8 mouse cellular contexts compared by ENCODE assay signal in the genomic region with DNA sequence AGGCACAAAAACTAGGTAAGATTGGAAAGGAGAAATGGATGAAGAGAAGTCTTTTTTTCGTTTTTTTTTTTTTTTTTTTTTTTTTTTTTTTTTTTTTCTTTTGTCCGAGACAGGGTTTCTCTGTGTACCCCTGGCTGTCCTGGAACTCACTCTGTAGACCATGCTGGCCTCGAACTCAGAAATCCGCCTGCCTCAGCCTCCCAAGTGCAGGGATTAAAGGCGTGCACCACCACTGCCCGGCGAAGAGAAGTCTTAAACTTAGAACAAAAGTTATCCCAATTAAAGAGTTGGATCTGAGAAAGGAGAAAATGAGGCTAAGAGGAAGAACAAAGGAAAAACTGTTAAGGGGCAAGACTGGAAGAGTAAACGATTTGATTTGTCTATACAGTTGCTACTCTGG. TPM values are rescaled to one million over a fixed set of nuclear protein-coding genes. Genes with fewer than 3 reads are reported as not detected.
A peak's percentile ranks its signal among the peaks of the same experiment; 100 is the strongest.
DNase-seq lines count a peak whose midpoint lies in the region; ATAC-seq and TF ChIP-seq lines count a peak whose summit lies in the region.
"Not testable (repeated sequence)": the region's sequence is repeated elsewhere in the genome, so short reads cannot be mapped to it uniquely, and the experiment has no call there.

No protein-coding gene starts in this region.

- peak overlapping the region; percentile 78 for H3K4me3 ChIP-seq in C2C12 (ENCODE audit: insufficient read depth, poor library complexity, severe bottlenecking)
- peak overlapping the region; percentile 82 for H3K4me3 ChIP-seq in cortical plate, adult 2 months (ENCODE audit: insufficient read depth, low read length)
- H3K4me3 ChIP-seq in forebrain, embryonic 15.5 days = peak overlapping the region; percentile 69
- peak overlapping the region; percentile 81 for H3K4me3 ChIP-seq in hindbrain, embryonic 11.5 days (ENCODE audit: low read depth, low read length)
- peak overlapping the region; percentile 95 for H3K4me3 ChIP-seq in kidney, embryonic 16.5 days (ENCODE audit: low read length)
- H3K4me3 ChIP-seq in liver, embryonic 14.5 days (ENCODE audit: insufficient read depth in 1 of 2, low read depth in 2 of 2, low read length in 2 of 2) = peak overlapping the region; percentile 70 to 94
- H3K4me3 ChIP-seq in midbrain, embryonic 13.5 days (replicated peaks) = peak overlapping the region; percentile 91
- peak overlapping the region; percentile 57 for H3K4me3 ChIP-seq in spleen, adult 2 months (ENCODE audit: extremely low read depth, insufficient read depth, insufficient read length)

- H3K79me3 ChIP-seq in C2C12 (ENCODE audit: low read depth) = peaks cover 25% of the 10 kb centered on the region

- H3K9ac ChIP-seq in forebrain, embryonic 15.5 days (replicated peaks) = peak overlapping the region; percentile 51
- H3K9ac ChIP-seq in hindbrain, embryonic 11.5 days (ENCODE audit: low read depth, low read length) = peak overlapping the region; percentile 76
- peak overlapping the region; percentile 95 for H3K9ac ChIP-seq in kidney, embryonic 16.5 days (replicated peaks; ENCODE audit: low read length)
- H3K9ac ChIP-seq in liver, embryonic 14.5 days (replicated peaks) = not testable (repeated sequence)
- H3K9ac ChIP-seq in midbrain, embryonic 13.5 days (replicated peaks) = peak overlapping the region; percentile 92

- ATAC-seq in forebrain, embryonic 15.5 days (replicated peaks) = peak; percentile 35
- ATAC-seq in hindbrain, embryonic 11.5 days (ENCODE audit: low FRiP score) = peak; percentile 55; the same call in 1 of the 2 replicates
- not testable (repeated sequence) for ATAC-seq in kidney, embryonic 16.5 days (ENCODE audit: low FRiP score, low TSS enrichment)
- peak; percentile 27; the same call in 1 of the 2 replicates for ATAC-seq in liver, embryonic 14.5 days (ENCODE audit: insufficient read depth)
- peak; percentile 52 for ATAC-seq in midbrain, embryonic 13.5 days

- TF ChIP-seq EP300 in liver, embryonic 14.5 days (IDR thresholded peaks at IDR 0.05; ENCODE audit: low read depth) = not testable (repeated sequence)

- H3K36me3 ChIP-seq in C2C12 (ENCODE audit: control insufficient read depth, insufficient read depth) = peaks cover 28% of the 10 kb centered on the region
- peaks cover 26% of the 10 kb centered on the region for H3K36me3 ChIP-seq in forebrain, embryonic 15.5 days
- not testable (repeated sequence) for H3K36me3 ChIP-seq in hindbrain, embryonic 11.5 days (ENCODE audit: control insufficient read depth, insufficient read depth, low read length); liver, embryonic 14.5 days (replicated peaks; ENCODE audit: control insufficient read depth, insufficient read depth, low read depth)
- peaks cover 18% of the 10 kb centered on the region for H3K36me3 ChIP-seq in kidney, embryonic 16.5 days (ENCODE audit: insufficient read depth, low read length)
- peaks cover 22% of the 10 kb centered on the region for H3K36me3 ChIP-seq in midbrain, embryonic 13.5 days
- peaks cover 15% of the 10 kb centered on the region for H3K36me3 ChIP-seq in spleen, adult 2 months (ENCODE audit: control insufficient read depth, insufficient read depth, low read length)

- H3K4me1 ChIP-seq in cortical plate, adult 2 months (ENCODE audit: control insufficient read depth, insufficient read depth, low read length); hindbrain, embryonic 11.5 days (replicated peaks; ENCODE audit: control insufficient read depth, insufficient read depth, low read length); spleen, adult 2 months (ENCODE audit: control insufficient read depth, insufficient read depth, insufficient read length): not testable (repeated sequence)
- peaks cover 20% of the 10 kb centered on the region for H3K4me1 ChIP-seq in forebrain, embryonic 15.5 days
- H3K4me1 ChIP-seq in kidney, embryonic 16.5 days (ENCODE audit: insufficient read depth, low read length) = peaks cover 13% of the 10 kb centered on the region
- H3K4me1 ChIP-seq in liver, embryonic 14.5 days (replicated peaks; ENCODE audit: control insufficient read depth in 2 of 2, insufficient read depth in 2 of 2, low read length in 1 of 2) = peaks cover 7 to 16% of the 10 kb centered on the region in 2 experiments
- peaks cover 30% of the 10 kb centered on the region for H3K4me1 ChIP-seq in midbrain, embryonic 13.5 days (replicated peaks)

- H3K27ac ChIP-seq in cortical plate, adult 2 months (ENCODE audit: insufficient read depth, low read length); liver, embryonic 14.5 days; spleen, adult 2 months (ENCODE audit: insufficient read depth, low read length): not testable (repeated sequence)
- peak overlapping the region; percentile 93 for H3K27ac ChIP-seq in forebrain, embryonic 15.5 days (replicated peaks)
- 0 out of 2 replicates have a peak overlapping the region, but pooled peaks have one; percentile 6 for H3K27ac ChIP-seq in hindbrain, embryonic 11.5 days (ENCODE audit: low read depth, low read length)
- H3K27ac ChIP-seq in kidney, embryonic 16.5 days (ENCODE audit: low read length) = peak overlapping the region; percentile 46; the same call in 1 of the 2 replicates
- H3K27ac ChIP-seq in midbrain, embryonic 13.5 days = peak overlapping the region; percentile 94

- H3K27me3 ChIP-seq in C2C12 (ENCODE audit: control insufficient read depth, insufficient read depth, insufficient read length); forebrain, embryonic 15.5 days; hindbrain, embryonic 11.5 days (ENCODE audit: control insufficient read depth, insufficient read depth, low read length); kidney, embryonic 16.5 days (ENCODE audit: insufficient read depth, low read length); liver, embryonic 14.5 days (ENCODE audit: control insufficient read depth, insufficient read depth, low read length); midbrain, embryonic 13.5 days; spleen, adult 2 months (ENCODE audit: control insufficient read depth, insufficient read depth, low read length): not testable (repeated sequence)

- H3K79me2 ChIP-seq in C2C12 (ENCODE audit: control insufficient read depth, insufficient read depth) = peaks cover 37% of the 10 kb centered on the region

- WGBS in forebrain, embryonic 15.5 days = 43% methylated on average over 8 of the region's 8 CpGs
- 53% methylated on average over 8 of the region's 8 CpGs for WGBS in hindbrain, embryonic 11.5 days
- 53% methylated on average over 8 of the region's 8 CpGs for WGBS in kidney, embryonic 16.5 days
- 31% methylated on average over 8 of the region's 8 CpGs for WGBS in liver, embryonic 14.5 days (ENCODE audit: insufficient replicate concordance)
- 54% methylated on average over 8 of the region's 8 CpGs for whole genome bisulfite sequencing in midbrain, embryonic 13.5 days
- WGBS in spleen, adult 2 months = 29% methylated on average over 8 of the region's 8 CpGs

- TF ChIP-seq POLR2A in cortical plate, adult 2 months (IDR thresholded peaks at IDR 0.05; ENCODE audit: extremely low read depth, insufficient read depth, low read length); spleen, adult 2 months (IDR thresholded peaks at IDR 0.05; ENCODE audit: low read depth, low read length): not testable (repeated sequence)

- not testable (repeated sequence) for TF ChIP-seq CTCF in C2C12 (IDR thresholded peaks at IDR 0.05; ENCODE audit: control insufficient read depth, insufficient read depth, insufficient read length); cortical plate, adult 2 months (IDR thresholded peaks at IDR 0.05; ENCODE audit: extremely low read depth, insufficient read depth, low read length); liver, embryonic 14.5 days (IDR thresholded peaks at IDR 0.05; ENCODE audit: low read depth); spleen, adult 2 months (IDR thresholded peaks at IDR 0.05; ENCODE audit: extremely low read depth, insufficient read depth, insufficient read length, insufficient replicate concordance)

- peak overlapping the region; percentile 32 for H3ac ChIP-seq in C2C12 (ENCODE audit: control insufficient read depth, insufficient read length, low read depth)

- H3K9me3 ChIP-seq in forebrain, embryonic 15.5 days; hindbrain, embryonic 11.5 days (ENCODE audit: control insufficient read depth, low read length); kidney, embryonic 16.5 days (ENCODE audit: low read length); liver, embryonic 14.5 days (ENCODE audit: control insufficient read depth, low read length); midbrain, embryonic 13.5 days: not testable (repeated sequence)

- not testable (repeated sequence) for DNase-seq in hindbrain, embryonic 11.5 days (ENCODE audit: low spot score); liver, embryonic 14.5 days (ENCODE audit: low read depth in 3 of 3, low spot score in 3 of 3); spleen, adult 2 months (ENCODE audit: low read depth in 1 of 2, low spot score in 2 of 2)

- H3K4me2 ChIP-seq in forebrain, embryonic 15.5 days (replicated peaks) = peak overlapping the region; percentile 57
- H3K4me2 ChIP-seq in hindbrain, embryonic 11.5 days (replicated peaks; ENCODE audit: low read depth, low read length) = peak overlapping the region; percentile 74; the same call in 1 of the 2 replicates
- peak overlapping the region; percentile 86 for H3K4me2 ChIP-seq in kidney, embryonic 16.5 days (replicated peaks; ENCODE audit: low read depth, low read length)
- peak overlapping the region; percentile 92 for H3K4me2 ChIP-seq in liver, embryonic 14.5 days (ENCODE audit: low read depth)
- peak overlapping the region; percentile 73 for H3K4me2 ChIP-seq in midbrain, embryonic 13.5 days (replicated peaks)

RNA-seq across cellular contexts. Expression of a gene that starts 0.4 kb away (rescaled TPM):
- polyA plus RNA-seq in C2C12 (2012; fragmentation: generic; extraction: Trizol) = 211 TPM
- 140 and 144 TPM in 2 replicates for polyA plus RNA-seq in cortical plate, adult 2 months (2012; rRNA removed)
- 278 and 286 TPM in 2 replicates for polyA plus RNA-seq in forebrain, embryonic 15.5 days (2015; fragmentation: Nextera tagmentation; extraction: Ambion mirVana)
- 340 TPM in 2 replicates for polyA plus RNA-seq in hindbrain, embryonic 11.5 days (2014; fragmentation: Nextera tagmentation; extraction: Ambion mirVana)
- 319 and 335 TPM in 2 replicates for polyA plus RNA-seq in kidney, embryonic 16.5 days (2015; fragmentation: Nextera tagmentation; extraction: Ambion mirVana)
- polyA plus RNA-seq in liver, embryonic 14.5 days (2012; rRNA removed) = 58.5 and 91.1 TPM in 2 replicates
- 170 and 171 TPM in 2 replicates for polyA plus RNA-seq in liver, embryonic 14.5 days (2014; fragmentation: Nextera tagmentation; extraction: Ambion mirVana)
- 272 and 282 TPM in 2 replicates for polyA plus RNA-seq in midbrain, embryonic 13.5 days (2015; fragmentation: Nextera tagmentation; extraction: Ambion mirVana)
- 21.8 and 24.6 TPM in 2 replicates for polyA plus RNA-seq in spleen, adult 2 months (2012; rRNA removed)

RNA-seq across cellular contexts. Expression of a gene that starts 0.6 kb away (rescaled TPM):
- 0.13 TPM for polyA plus RNA-seq in C2C12 (2012; fragmentation: generic; extraction: Trizol)
- polyA plus RNA-seq in cortical plate, adult 2 months (2012; rRNA removed) = 0.19 TPM in 1 of 2 replicates, not detected in the other
- 1.0 and 1.5 TPM in 2 replicates for polyA plus RNA-seq in forebrain, embryonic 15.5 days (2015; fragmentation: Nextera tagmentation; extraction: Ambion mirVana)
- 1.2 TPM in 2 replicates for polyA plus RNA-seq in hindbrain, embryonic 11.5 days (2014; fragmentation: Nextera tagmentation; extraction: Ambion mirVana)
- polyA plus RNA-seq in kidney, embryonic 16.5 days (2015; fragmentation: Nextera tagmentation; extraction: Ambion mirVana) = 0.96 and 1.6 TPM in 2 replicates
- 0.04 TPM in 1 of 2 replicates, not detected in the other for polyA plus RNA-seq in liver, embryonic 14.5 days (2012; rRNA removed)
- polyA plus RNA-seq in liver, embryonic 14.5 days (2014; fragmentation: Nextera tagmentation; extraction: Ambion mirVana) = 0.27 and 0.69 TPM in 2 replicates
- 1.1 and 1.2 TPM in 2 replicates for polyA plus RNA-seq in midbrain, embryonic 13.5 days (2015; fragmentation: Nextera tagmentation; extraction: Ambion mirVana)
- polyA plus RNA-seq in spleen, adult 2 months (2012; rRNA removed) = 0.16 TPM in 1 of 2 replicates, not detected in the other

RNA-seq across cellular contexts. Expression of a gene that starts 30.5 kb away (rescaled TPM):
- not detected for polyA plus RNA-seq in C2C12 (2012; fragmentation: generic; extraction: Trizol)
- polyA plus RNA-seq in cortical plate, adult 2 months (2012; rRNA removed) = 2.9 and 3.2 TPM in 2 replicates
- 1.0 and 1.5 TPM in 2 replicates for polyA plus RNA-seq in forebrain, embryonic 15.5 days (2015; fragmentation: Nextera tagmentation; extraction: Ambion mirVana)
- 4.9 and 5.4 TPM in 2 replicates for polyA plus RNA-seq in hindbrain, embryonic 11.5 days (2014; fragmentation: Nextera tagmentation; extraction: Ambion mirVana)
- 0.40 and 0.91 TPM in 2 replicates for polyA plus RNA-seq in kidney, embryonic 16.5 days (2015; fragmentation: Nextera tagmentation; extraction: Ambion mirVana)
- 0.02 TPM in 1 of 2 replicates, not detected in the other for polyA plus RNA-seq in liver, embryonic 14.5 days (2012; rRNA removed)
- 0.05 TPM in 1 of 2 replicates, not detected in the other for polyA plus RNA-seq in liver, embryonic 14.5 days (2014; fragmentation: Nextera tagmentation; extraction: Ambion mirVana)
- polyA plus RNA-seq in midbrain, embryonic 13.5 days (2015; fragmentation: Nextera tagmentation; extraction: Ambion mirVana) = 2.9 and 4.0 TPM in 2 replicates
- not detected in 2 replicates for polyA plus RNA-seq in spleen, adult 2 months (2012; rRNA removed)

RNA-seq across cellular contexts. Expression of a gene that starts 33.1 kb away (rescaled TPM):
- 0.08 TPM for polyA plus RNA-seq in C2C12 (2012; fragmentation: generic; extraction: Trizol)
- polyA plus RNA-seq in cortical plate, adult 2 months (2012; rRNA removed) = 1.1 and 1.2 TPM in 2 replicates
- 1.6 and 1.8 TPM in 2 replicates for polyA plus RNA-seq in forebrain, embryonic 15.5 days (2015; fragmentation: Nextera tagmentation; extraction: Ambion mirVana)
- 4.2 and 5.6 TPM in 2 replicates for polyA plus RNA-seq in hindbrain, embryonic 11.5 days (2014; fragmentation: Nextera tagmentation; extraction: Ambion mirVana)
- 12.9 and 14.0 TPM in 2 replicates for polyA plus RNA-seq in kidney, embryonic 16.5 days (2015; fragmentation: Nextera tagmentation; extraction: Ambion mirVana)
- polyA plus RNA-seq in liver, embryonic 14.5 days (2012; rRNA removed) = 0.76 and 0.81 TPM in 2 replicates
- 1.8 and 2.1 TPM in 2 replicates for polyA plus RNA-seq in liver, embryonic 14.5 days (2014; fragmentation: Nextera tagmentation; extraction: Ambion mirVana)
- 2.9 and 3.0 TPM in 2 replicates for polyA plus RNA-seq in midbrain, embryonic 13.5 days (2015; fragmentation: Nextera tagmentation; extraction: Ambion mirVana)
- polyA plus RNA-seq in spleen, adult 2 months (2012; rRNA removed) = 0.25 and 0.34 TPM in 2 replicates
